Mouse (Mus musculus) spleen, adult 2 months (tissue): Measurements from ENCODE around the gene Megf11.

ENCODE experiments used
- CTCF ChIP-seq: fragments of 200-500 bp; IDR thresholded peaks from 2 replicates; pipeline ENCODE4 v1.5.1; 2011; ENCODE audit warnings: mild to moderate bottlenecking, inconsistent platforms; ENCODE audit not compliant: insufficient read depth, insufficient read length, insufficient replicate concordance; ENCODE audit errors: extremely low read depth
- POLR2A ChIP-seq: fragments of 200-500 bp; IDR thresholded peaks from 2 replicates; pipeline ENCODE4 v1.6.1; 2011; ENCODE audit warnings: low read depth, low read length, inconsistent platforms

- TF ChIP-seq POLR2A, result no peak
- no peak for TF ChIP-seq CTCF
Measured at GRCm38 (mm10) chr9:64652841-64653361, 267.5 kb downstream of the Megf11 start.
